Mouse (Mus musculus): ENCODE data around the gene Zfp526.

The Zfp526 gene

GRCm38 (mm10) chr7:25206094-25206830 is 15.0 kb upstream of the Zfp526 start:
- in situ Hi-C loops (cut with MboI; ENCODE audit: low sequenced_read_pairs): no loop called here

- in situ Hi-C loops (cut with MboI; ENCODE audit: low sequenced_read_pairs): no loop called here
These were observed 12.0 kb upstream of the Zfp526 start for GRCm38 (mm10) chr7:25209161-25209622.

- in situ Hi-C loops (cut with MboI; ENCODE audit: low sequenced_read_pairs): no loop called here
These were observed 10.7 kb upstream of the Zfp526 start for GRCm38 (mm10) chr7:25210482-25210881.

GRCm38 (mm10) chr7:25213099-25213498 is 8.1 kb upstream of the Zfp526 start:
- in situ Hi-C loops (cut with MboI; ENCODE audit: low sequenced_read_pairs): no loop called here

- in situ Hi-C loops (cut with MboI; ENCODE audit: low sequenced_read_pairs): no loop called here
These were observed 7.1 kb upstream of the Zfp526 start for GRCm38 (mm10) chr7:25214172-25214571.

- in situ Hi-C loops (cut with MboI; ENCODE audit: low sequenced_read_pairs): no loop called here
These were observed 3.4 kb upstream of the Zfp526 start for GRCm38 (mm10) chr7:25217653-25218395.

- in situ Hi-C loops (cut with MboI; ENCODE audit: low sequenced_read_pairs): no loop called here
These were observed 2.4 kb upstream of the Zfp526 start for GRCm38 (mm10) chr7:25218705-25219415.

- in situ Hi-C loops (cut with MboI; ENCODE audit: low sequenced_read_pairs): no loop called here
These were observed 1.8 kb upstream of the Zfp526 start for GRCm38 (mm10) chr7:25219416-25219750.

GRCm38 (mm10) chr7:25219756-25220456 is 1.3 kb upstream of the Zfp526 start:
- in situ Hi-C loops (cut with MboI; ENCODE audit: low sequenced_read_pairs): no loop called here

- in situ Hi-C loops (cut with MboI; ENCODE audit: low sequenced_read_pairs): no loop called here
These were observed 646 bp upstream of the Zfp526 start, which contains the start of gene Dedd2 for GRCm38 (mm10) chr7:25220457-25221101. Gene Dedd2, minus strand, starts transcription at chr7:25220615.

GRCm38 (mm10) chr7:25222275-25222967 is 1.2 kb downstream of the Zfp526 start:
- in situ Hi-C loops (cut with MboI; ENCODE audit: low sequenced_read_pairs): no loop called here

- in situ Hi-C loops (cut with MboI; ENCODE audit: low sequenced_read_pairs): no loop called here
These were observed 6.5 kb downstream of the Zfp526 start for GRCm38 (mm10) chr7:25227523-25228300.

- in situ Hi-C loops (cut with MboI; ENCODE audit: low sequenced_read_pairs): no loop called here
These were observed 9.6 kb downstream of the Zfp526 start for GRCm38 (mm10) chr7:25230690-25231285.

GRCm38 (mm10) chr7:25232101-25232648 is 10.9 kb downstream of the Zfp526 start:
- in situ Hi-C loops (cut with MboI; ENCODE audit: low sequenced_read_pairs): no loop called here

- in situ Hi-C loops (cut with MboI; ENCODE audit: low sequenced_read_pairs): no loop called here
These were observed 11.8 kb downstream of the Zfp526 start for GRCm38 (mm10) chr7:25233061-25233460.

- in situ Hi-C loops (cut with MboI; ENCODE audit: low sequenced_read_pairs): no loop called here
These were observed 14.3 kb downstream of the Zfp526 start for GRCm38 (mm10) chr7:25235526-25235925.

GRCm38 (mm10) chr7:25237249-25238014 is 16.2 kb downstream of the Zfp526 start, which contains the start of gene Gsk3a:
Gene Gsk3a, minus strand, starts transcription at chr7:25237851.
- in situ Hi-C loops (cut with MboI; ENCODE audit: low sequenced_read_pairs): no loop called here

Measured in CH12F3 (cell line).